Mouse (Mus musculus): ENCODE measurements around the gene Egf.

GRCm38 (mm10) chr3:129650293-129650612 is 104.9 kb downstream of the Egf start:
- TF ChIP-seq POLR2A (IDR thresholded peaks at IDR 0.05; ENCODE audit: borderline replicate concordance, control insufficient read depth, low read depth, low read length), result no peak
- no peak for TF ChIP-seq CTCF (IDR thresholded peaks at IDR 0.05; ENCODE audit: control insufficient read depth, insufficient read depth, low read length)
